Mouse (Mus musculus): Measurements from ENCODE around the gene Gm42674. TPM values are rescaled to one million over a fixed set of nuclear protein-coding genes. Genes with fewer than 3 reads are reported as not detected.

The Gm42674 gene
- polyA plus RNA-seq (2015; fragmentation: Nextera tagmentation; extraction: Ambion mirVana) = not detected in 2 replicates

- Histone ChIP-seq H3K4me2 (no peak within 1 kb of the TSS), H3K36me3 (no peaks in the 10 kb centered on the region), H3K4me3 (no peak within 1 kb of the TSS), H3K9me3 (no peaks in the 10 kb centered on the region), H3K27me3 (no peaks in the 10 kb centered on the region), H3K27ac (no peak within 1 kb of the TSS), H3K9ac (no peak within 1 kb of the TSS), H3K4me1 (peaks cover 31% of the 10 kb centered on the region)
- ATAC-seq (ENCODE audit: borderline replicate concordance, extremely low read depth, low FRiP score, low TSS enrichment) = no peak
- WGBS = 75% methylated on average over 11 of the region's 11 CpGs
Measured at GRCm38 (mm10) chr3:90601486-90602110, at the start of gene Gm42674. Gene Gm42674 (plus strand): TSS chr3:90601904.

- Histone ChIP-seq H3K36me3 (no peaks in the 10 kb centered on the region), H3K4me2 (no peak overlapping the region), H3K27me3 (no peaks in the 10 kb centered on the region), H3K4me1 (no peaks in the 10 kb centered on the region), H3K27ac (no peak overlapping the region), H3K4me3 (no peak overlapping the region), H3K9ac (no peak overlapping the region), H3K9me3 (no peaks in the 10 kb centered on the region)
- ATAC-seq (ENCODE audit: borderline replicate concordance, extremely low read depth, low FRiP score, low TSS enrichment) = no peak
- WGBS = 63% methylated on average over 2 of the region's 2 CpGs
Measured at GRCm38 (mm10) chr3:90552231-90552630, 49.5 kb upstream of the Gm42674 start.

GRCm38 (mm10) chr3:90555954-90556353 lies 45.8 kb upstream of the Gm42674 start:
- Histone ChIP-seq H3K27ac (no peak overlapping the region), H3K4me3 (no peak overlapping the region), H3K36me3 (no peaks in the 10 kb centered on the region), H3K9ac (no peak overlapping the region), H3K27me3 (no peaks in the 10 kb centered on the region), H3K4me1 (no peaks in the 10 kb centered on the region), H3K4me2 (no peak overlapping the region), H3K9me3 (no peaks in the 10 kb centered on the region)
- ATAC-seq (ENCODE audit: borderline replicate concordance, extremely low read depth, low FRiP score, low TSS enrichment) = no peak
- 67% methylated on average over 5 of the region's 5 CpGs for WGBS

- Histone ChIP-seq H3K4me3 (no peak within 1 kb of the TSS), H3K27me3 (no peaks in the 10 kb centered on the region), H3K36me3 (no peaks in the 10 kb centered on the region), H3K9me3 (no peaks in the 10 kb centered on the region), H3K4me2 (no peak within 1 kb of the TSS), H3K4me1 (no peaks in the 10 kb centered on the region), H3K9ac (no peak within 1 kb of the TSS), H3K27ac (no peak within 1 kb of the TSS)
- ATAC-seq (ENCODE audit: borderline replicate concordance, extremely low read depth, low FRiP score, low TSS enrichment) = no peak
- WGBS = 74% methylated on average over 6 of the region's 6 CpGs
Measured at GRCm38 (mm10) chr3:90560008-90560628, 41.6 kb upstream of the Gm42674 start, which contains the start of gene S100a3. Gene S100a3 (plus strand): TSS chr3:90560578.

GRCm38 (mm10) chr3:90574691-90575090 lies 27.0 kb upstream of the Gm42674 start:
- H3K27ac ChIP-seq = no peak overlapping the region
- H3K4me2 ChIP-seq = no peak overlapping the region
- no peak overlapping the region for H3K4me3 ChIP-seq
- H3K36me3 ChIP-seq = no peaks in the 10 kb centered on the region
- no peak overlapping the region for H3K9ac ChIP-seq
- 82% methylated on average over 5 of the region's 5 CpGs for WGBS
- ATAC-seq (ENCODE audit: borderline replicate concordance, extremely low read depth, low FRiP score, low TSS enrichment) = no peak
- no peaks in the 10 kb centered on the region for H3K9me3 ChIP-seq
- H3K4me1 ChIP-seq = no peaks in the 10 kb centered on the region
- H3K27me3 ChIP-seq = no peaks in the 10 kb centered on the region

- Histone ChIP-seq H3K9ac (no peak overlapping the region), H3K27ac (no peak overlapping the region), H3K4me1 (no peaks in the 10 kb centered on the region), H3K4me2 (no peak overlapping the region), H3K36me3 (no peaks in the 10 kb centered on the region), H3K9me3 (no peaks in the 10 kb centered on the region), H3K27me3 (no peaks in the 10 kb centered on the region), H3K4me3 (no peak overlapping the region)
- 55% methylated on average over 3 of the region's 3 CpGs for WGBS
- ATAC-seq (ENCODE audit: borderline replicate concordance, extremely low read depth, low FRiP score, low TSS enrichment) = no peak
Measured at GRCm38 (mm10) chr3:90575320-90575719, 26.4 kb upstream of the Gm42674 start.

GRCm38 (mm10) chr3:90576351-90577001 lies 25.2 kb upstream of the Gm42674 start:
- Histone ChIP-seq H3K27me3 (no peaks in the 10 kb centered on the region), H3K27ac (no peak overlapping the region), H3K4me3 (no peak overlapping the region), H3K9ac (no peak overlapping the region), H3K36me3 (no peaks in the 10 kb centered on the region), H3K4me1 (no peaks in the 10 kb centered on the region), H3K4me2 (no peak overlapping the region), H3K9me3 (no peaks in the 10 kb centered on the region)
- WGBS = 60% methylated on average over 10 of the region's 10 CpGs
- ATAC-seq (ENCODE audit: borderline replicate concordance, extremely low read depth, low FRiP score, low TSS enrichment) = no peak

- no peak overlapping the region for H3K4me2 ChIP-seq
- H3K9ac ChIP-seq = no peak overlapping the region
- no peak for ATAC-seq (ENCODE audit: borderline replicate concordance, extremely low read depth, low FRiP score, low TSS enrichment)
- H3K27me3 ChIP-seq = no peaks in the 10 kb centered on the region
- no peaks in the 10 kb centered on the region for H3K36me3 ChIP-seq
- no peak overlapping the region for H3K27ac ChIP-seq
- no peaks in the 10 kb centered on the region for H3K9me3 ChIP-seq
- H3K4me3 ChIP-seq = no peak overlapping the region
- H3K4me1 ChIP-seq = no peaks in the 10 kb centered on the region
- WGBS = 39% methylated on average over 7 of the region's 7 CpGs
Measured at GRCm38 (mm10) chr3:90579433-90579832, 22.3 kb upstream of the Gm42674 start.

- no peaks in the 10 kb centered on the region for H3K27me3 ChIP-seq
- no peaks in the 10 kb centered on the region for H3K9me3 ChIP-seq
- 0 out of 2 replicates have a peak, but pooled peaks cover 4% of the 10 kb centered on the region for H3K4me1 ChIP-seq
- WGBS = 90% methylated on average over 5 of the region's 5 CpGs
- ATAC-seq (ENCODE audit: borderline replicate concordance, extremely low read depth, low FRiP score, low TSS enrichment) = no peak
- no peak overlapping the region for H3K27ac ChIP-seq
- H3K4me2 ChIP-seq = no peak overlapping the region
- H3K9ac ChIP-seq = no peak overlapping the region
- H3K4me3 ChIP-seq = no peak overlapping the region
- no peaks in the 10 kb centered on the region for H3K36me3 ChIP-seq
Measured at GRCm38 (mm10) chr3:90581141-90581540, 20.6 kb upstream of the Gm42674 start.

GRCm38 (mm10) chr3:90582156-90582555 lies 19.5 kb upstream of the Gm42674 start:
- Histone ChIP-seq H3K4me2 (no peak overlapping the region), H3K9ac (no peak overlapping the region), H3K27me3 (no peaks in the 10 kb centered on the region), H3K27ac (no peak overlapping the region), H3K9me3 (no peaks in the 10 kb centered on the region), H3K36me3 (no peaks in the 10 kb centered on the region), H3K4me3 (no peak overlapping the region), H3K4me1 (peaks cover 9% of the 10 kb centered on the region)
- no peak for ATAC-seq (ENCODE audit: borderline replicate concordance, extremely low read depth, low FRiP score, low TSS enrichment)
- WGBS = 100% methylated on average over 1 of the region's 1 CpGs

- Histone ChIP-seq H3K36me3 (no peaks in the 10 kb centered on the region), H3K9ac (no peak overlapping the region), H3K27ac (no peak overlapping the region), H3K4me3 (no peak overlapping the region), H3K9me3 (no peaks in the 10 kb centered on the region), H3K27me3 (no peaks in the 10 kb centered on the region), H3K4me2 (no peak overlapping the region), H3K4me1 (peaks cover 13% of the 10 kb centered on the region)
- no peak for ATAC-seq (ENCODE audit: borderline replicate concordance, extremely low read depth, low FRiP score, low TSS enrichment)
- 80% methylated on average over 4 of the region's 4 CpGs for WGBS
Measured at GRCm38 (mm10) chr3:90582556-90582955, 19.1 kb upstream of the Gm42674 start.

- Histone ChIP-seq H3K9ac (no peak overlapping the region), H3K36me3 (no peaks in the 10 kb centered on the region)
- WGBS = 66% methylated on average over 3 of the region's 3 CpGs
Measured at GRCm38 (mm10) chr3:90583893-90584292, 17.8 kb upstream of the Gm42674 start.

More at GRCm38 (mm10) chr3:90583893-90584292, 17.8 kb upstream of the Gm42674 start:
- Histone ChIP-seq H3K9me3 (no peaks in the 10 kb centered on the region), H3K27ac (no peak overlapping the region), H3K4me3 (no peak overlapping the region), H3K4me1 (peaks cover 13% of the 10 kb centered on the region), H3K4me2 (no peak overlapping the region), H3K27me3 (no peaks in the 10 kb centered on the region)
- ATAC-seq (ENCODE audit: borderline replicate concordance, extremely low read depth, low FRiP score, low TSS enrichment) = no peak
